Mouse (Mus musculus) midbrain, embryonic 16.5 days (tissue): ENCODE results near the gene Spert. TPM values are rescaled to one million over a fixed set of nuclear protein-coding genes. Genes with fewer than 3 reads are reported as not detected.

Source experiments
- ATAC-seq: fragments of 200-750 bp; cut with Nextera tagmentation; 2 replicates; pipeline ENCODE4 v1.8.0; 2017; ENCODE audit warnings: moderate TSS enrichment
- H3K27ac ChIP-seq: fragments of 300-500 bp; sonication (generic); 2 replicates; pipeline ENCODE4 v1.5.1; 2014; ENCODE audit warnings: mild to moderate bottlenecking, low read length, mixed read lengths
- H3K27me3 ChIP-seq: fragments of 300-500 bp; sonication (generic); 2 replicates; pipeline ENCODE4 v1.6.1; 2014; ENCODE audit warnings: low read depth, low read length, mixed read lengths; ENCODE audit not compliant: control insufficient read depth, insufficient read depth
- H3K36me3 ChIP-seq: fragments of 300-500 bp; sonication (generic); 2 replicates; pipeline ENCODE4 v1.6.1; 2014; ENCODE audit warnings: mild to moderate bottlenecking, low read length, moderate library complexity, mixed read lengths; ENCODE audit not compliant: control insufficient read depth, insufficient read depth
- H3K4me1 ChIP-seq: fragments of 300-500 bp; sonication (generic); 2 replicates; pipeline ENCODE4 v1.6.1; 2014; ENCODE audit warnings: mild to moderate bottlenecking, low read length, mixed read lengths; ENCODE audit not compliant: control insufficient read depth, insufficient read depth
- H3K4me2 ChIP-seq: fragments of 300-500 bp; sonication (generic); 2 replicates; pipeline ENCODE4 v1.6.1; 2014; ENCODE audit warnings: mild to moderate bottlenecking, low read length, mixed read lengths
- H3K4me3 ChIP-seq: fragments of 300-500 bp; sonication (generic); 2 replicates; pipeline ENCODE4 v1.5.1; 2014; ENCODE audit warnings: low read depth, mild to moderate bottlenecking, low read length, moderate library complexity, mixed read lengths
- H3K9ac ChIP-seq: fragments of 300-500 bp; sonication (generic); 2 replicates; pipeline ENCODE4 v1.6.1; 2014; ENCODE audit warnings: low read depth, low read length, mixed read lengths
- H3K9me3 ChIP-seq: fragments of 300-500 bp; sonication (generic); replicated peaks from 2 replicates; pipeline ENCODE4 v1.6.1; 2014; ENCODE audit warnings: mild to moderate bottlenecking, low read length, mixed read lengths; ENCODE audit not compliant: control insufficient read depth, poor library complexity, severe bottlenecking
- WGBS: fragments of 180-500 bp; shearing (Covaris S2); extraction: QIAGEN DNeasy Blood & Tissue Kit; methylation state at CpG from one replicate; pipeline ENCODE4 v1.1.7; 2014; 5-methylcytosine and 5-hydroxymethylcytosine counted together
- polyA plus RNA-seq: library from polyadenylated mRNA; unstranded; fragments of >200 nt; fragmentation: Nextera tagmentation; extraction: Ambion mirVana; gene quantifications from 2 replicates; pipeline ENCODE4 v1.2.1, GENCODE M21; 2015

The Spert gene
- polyA plus RNA-seq, 1 experiment from 2014 or later: not detected

- no peak overlapping the region for H3K27ac ChIP-seq
- no peak overlapping the region for H3K9ac ChIP-seq
- H3K4me3 ChIP-seq: no peak overlapping the region
- WGBS: 92% methylated on average over 6 of the region's 6 CpGs
- H3K4me1 ChIP-seq: 0 out of 2 replicates have a peak, but pooled peaks cover 2% of the 10 kb centered on the region
- ATAC-seq: no peak
- no peaks in the 10 kb centered on the region for H3K9me3 ChIP-seq
- H3K27me3 ChIP-seq: no peaks in the 10 kb centered on the region
- H3K36me3 ChIP-seq: no peaks in the 10 kb centered on the region
- no peak overlapping the region for H3K4me2 ChIP-seq
These were observed 23.5 kb upstream of the Spert start for GRCm38 (mm10) chr14:75616375-75616774.

GRCm38 (mm10) chr14:75609176-75609575 lies 16.3 kb upstream of the Spert start:
- H3K36me3 ChIP-seq: no peaks in the 10 kb centered on the region
- WGBS: 91% methylated on average over 2 of the region's 2 CpGs
- no peaks in the 10 kb centered on the region for H3K9me3 ChIP-seq
- no peak overlapping the region for H3K4me2 ChIP-seq
- H3K27me3 ChIP-seq: no peaks in the 10 kb centered on the region
- no peak overlapping the region for H3K4me3 ChIP-seq
- H3K27ac ChIP-seq: no peak overlapping the region
- no peak for ATAC-seq
- H3K4me1 ChIP-seq: no peaks in the 10 kb centered on the region
- H3K9ac ChIP-seq: no peak overlapping the region

GRCm38 (mm10) chr14:75583870-75584269 lies 9.0 kb downstream of the Spert start:
- no peaks in the 10 kb centered on the region for H3K9me3 ChIP-seq
- H3K27me3 ChIP-seq: no peaks in the 10 kb centered on the region
- H3K4me1 ChIP-seq: no peaks in the 10 kb centered on the region
- H3K9ac ChIP-seq: no peak overlapping the region
- no peak overlapping the region for H3K4me2 ChIP-seq
- H3K36me3 ChIP-seq: no peaks in the 10 kb centered on the region
- no peak overlapping the region for H3K4me3 ChIP-seq
- 84% methylated on average over 12 of the region's 12 CpGs for WGBS
- ATAC-seq: no peak
- no peak overlapping the region for H3K27ac ChIP-seq

- Histone ChIP-seq H3K4me2 (no peak overlapping the region), H3K9me3 (no peaks in the 10 kb centered on the region), H3K27ac (no peak overlapping the region), H3K27me3 (no peaks in the 10 kb centered on the region), H3K4me3 (no peak overlapping the region), H3K4me1 (no peaks in the 10 kb centered on the region), H3K9ac (no peak overlapping the region), H3K36me3 (no peaks in the 10 kb centered on the region)
- ATAC-seq: no peak
- 86% methylated on average over 6 of the region's 6 CpGs for WGBS
These were observed 13.9 kb downstream of the Spert start for GRCm38 (mm10) chr14:75579010-75579409.

GRCm38 (mm10) chr14:75566303-75566702 lies 26.6 kb downstream of the Spert start:
- H3K4me1 ChIP-seq: peaks cover 19% of the 10 kb centered on the region
- no peak overlapping the region for H3K4me2 ChIP-seq
- ATAC-seq: peak; percentile 71
- H3K9me3 ChIP-seq: no peaks in the 10 kb centered on the region
- H3K9ac ChIP-seq: no peak overlapping the region
- no peak overlapping the region for H3K4me3 ChIP-seq
- H3K27ac ChIP-seq: peak overlapping the region; percentile 30
- H3K27me3 ChIP-seq: no peaks in the 10 kb centered on the region
- 21% methylated on average over 3 of the region's 3 CpGs for WGBS
- H3K36me3 ChIP-seq: no peaks in the 10 kb centered on the region

GRCm38 (mm10) chr14:75565534-75566140 lies 27.3 kb downstream of the Spert start:
- Histone ChIP-seq H3K4me3 (no peak overlapping the region), H3K36me3 (no peaks in the 10 kb centered on the region), H3K4me2 (no peak overlapping the region), H3K27me3 (no peaks in the 10 kb centered on the region), H3K9me3 (no peaks in the 10 kb centered on the region), H3K4me1 (peaks cover 19% of the 10 kb centered on the region), H3K9ac (no peak overlapping the region; the same call in 1 of the 2 replicates), H3K27ac (peak overlapping the region; percentile 30)
- peak; percentile 90 for ATAC-seq
- WGBS: 27% methylated on average over 14 of the region's 14 CpGs

GRCm38 (mm10) chr14:75561577-75562331 lies 31.2 kb downstream of the Spert start:
- 58% methylated on average over 9 of the region's 9 CpGs for WGBS
- no peak overlapping the region for H3K4me3 ChIP-seq
- no peak overlapping the region for H3K4me2 ChIP-seq

DNA sequence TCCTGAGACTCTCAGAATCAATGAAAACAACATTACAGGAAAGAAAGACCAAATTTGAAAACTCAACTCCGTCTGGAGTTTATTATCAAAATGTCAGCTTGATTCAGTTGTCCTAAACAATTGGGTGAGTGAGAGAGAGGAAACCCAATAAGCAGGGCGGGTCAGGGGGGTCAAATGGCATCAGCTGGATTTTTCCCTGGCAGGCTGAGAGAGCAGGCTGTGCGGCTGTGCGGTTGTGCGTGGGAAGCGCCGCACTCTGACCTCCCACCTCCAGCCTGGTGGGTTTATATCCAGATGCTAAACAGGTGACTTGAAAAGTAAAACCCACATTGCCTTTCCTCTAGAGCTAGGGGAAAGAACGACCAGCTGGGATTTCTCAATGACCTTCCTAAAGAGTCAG lies 51.2 kb downstream of the Spert start:
- ATAC-seq: no peak
- no peaks in the 10 kb centered on the region for H3K36me3 ChIP-seq
- peak overlapping the region; percentile 61 for H3K27ac ChIP-seq
- no peak overlapping the region for H3K4me2 ChIP-seq
- WGBS: 14% methylated on average over 8 of the region's 8 CpGs
- no peaks in the 10 kb centered on the region for H3K27me3 ChIP-seq
- H3K9ac ChIP-seq: no peak overlapping the region
- H3K4me3 ChIP-seq: no peak overlapping the region
- no peaks in the 10 kb centered on the region for H3K9me3 ChIP-seq
- H3K4me1 ChIP-seq: peaks cover 15% of the 10 kb centered on the region

More at GRCm38 (mm10) chr14:75561577-75562331, 31.2 kb downstream of the Spert start:
- Histone ChIP-seq H3K4me1 (peaks cover 16% of the 10 kb centered on the region), H3K9ac (no peak overlapping the region), H3K27me3 (no peaks in the 10 kb centered on the region), H3K27ac (no peak overlapping the region), H3K9me3 (no peaks in the 10 kb centered on the region), H3K36me3 (no peaks in the 10 kb centered on the region)
- no peak for ATAC-seq

DNA sequence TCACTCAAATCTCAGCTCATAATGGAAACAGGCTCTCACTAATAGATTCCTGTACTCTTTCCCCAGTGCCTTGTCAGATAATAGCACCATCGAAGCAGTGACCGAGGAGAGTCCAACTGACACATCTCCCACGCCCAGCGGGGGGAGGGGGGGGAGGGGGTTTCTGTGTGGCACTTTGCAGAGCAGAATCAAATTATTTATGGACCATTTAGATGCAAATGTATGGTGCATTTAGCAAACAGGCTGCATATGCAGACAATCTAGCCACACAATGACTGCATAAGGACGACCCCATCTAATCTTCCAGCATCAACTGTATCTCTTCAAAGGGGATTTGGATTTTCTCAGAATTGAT lies 51.9 kb downstream of the Spert start:
- H3K9ac ChIP-seq: no peak overlapping the region
- H3K4me3 ChIP-seq: no peak overlapping the region
- H3K36me3 ChIP-seq: no peaks in the 10 kb centered on the region
- WGBS: 13% methylated on average over 5 of the region's 5 CpGs
- peaks cover 15% of the 10 kb centered on the region for H3K4me1 ChIP-seq
- H3K9me3 ChIP-seq: no peaks in the 10 kb centered on the region
- H3K27ac ChIP-seq: peak overlapping the region; percentile 40
- ATAC-seq: peak; percentile 71
- no peaks in the 10 kb centered on the region for H3K27me3 ChIP-seq
- H3K4me2 ChIP-seq: peak overlapping the region; percentile 17; the same call in 1 of the 2 replicates
